Mouse (Mus musculus) kidney, postnatal 36 days (tissue): ENCODE measurements around the gene Tnfsf8.
A peak's percentile ranks its signal among the peaks of the same experiment; 100 is the strongest.

Experiments used
- DNase-seq, 2 experiments: peaks; one replicate each; pipeline ENCODE4 v3.0.0; 2021 to 2022; ENCODE audit warnings: mixed read lengths in 2 of 2

Tnfsf8 gene

GRCm38 (mm10) chr4:63860688-63861540 lies at the start of gene Tnfsf8:
Gene Tnfsf8, minus strand, starts transcription at chr4:63861347.
- peak in 1 of 2 experiments; percentile 2 for DNase-seq

GRCm38 (mm10) chr4:63908511-63908910 lies 47.4 kb upstream of the Tnfsf8 start:
- DNase-seq: no peak

- DNase-seq: no peak
Measured at GRCm38 (mm10) chr4:63907473-63907872, 46.3 kb upstream of the Tnfsf8 start.

- DNase-seq: no peak
Measured at GRCm38 (mm10) chr4:63906050-63906449, 44.9 kb upstream of the Tnfsf8 start.

- no peak for DNase-seq
Measured at GRCm38 (mm10) chr4:63899081-63899523, 38.0 kb upstream of the Tnfsf8 start.

GRCm38 (mm10) chr4:63897152-63897551 lies 36.0 kb upstream of the Tnfsf8 start:
- DNase-seq: no peak

- DNase-seq: no peak
Measured at GRCm38 (mm10) chr4:63886156-63886555, 25.0 kb upstream of the Tnfsf8 start.

GRCm38 (mm10) chr4:63876720-63877119 lies 15.6 kb upstream of the Tnfsf8 start:
- DNase-seq: no peak

GRCm38 (mm10) chr4:63875480-63875879 lies 14.3 kb upstream of the Tnfsf8 start:
- DNase-seq: no peak

GRCm38 (mm10) chr4:63870678-63871077 lies 9.5 kb upstream of the Tnfsf8 start:
- no peak for DNase-seq

GRCm38 (mm10) chr4:63868770-63869169 lies 7.6 kb upstream of the Tnfsf8 start:
- DNase-seq: no peak

- no peak for DNase-seq
Measured at GRCm38 (mm10) chr4:63862953-63863352, 1.8 kb upstream of the Tnfsf8 start.

- peak; percentile 6 to 12 for DNase-seq
Measured at GRCm38 (mm10) chr4:63862092-63862697, 1.0 kb upstream of the Tnfsf8 start.

- DNase-seq: no peak
Measured at GRCm38 (mm10) chr4:63860236-63860635, 911 bp downstream of the Tnfsf8 start.

GRCm38 (mm10) chr4:63859785-63860203 lies 1.4 kb downstream of the Tnfsf8 start:
- no peak for DNase-seq

- no peak for DNase-seq
Measured at GRCm38 (mm10) chr4:63858646-63859224, 2.4 kb downstream of the Tnfsf8 start.

- DNase-seq: no peak
Measured at GRCm38 (mm10) chr4:63856764-63857163, 4.4 kb downstream of the Tnfsf8 start.

GRCm38 (mm10) chr4:63853782-63854386 lies 7.3 kb downstream of the Tnfsf8 start:
- no peak for DNase-seq

- DNase-seq: no peak
Measured at GRCm38 (mm10) chr4:63850082-63850481, 11.1 kb downstream of the Tnfsf8 start.

GRCm38 (mm10) chr4:63846881-63847597 lies 14.1 kb downstream of the Tnfsf8 start:
- DNase-seq: no peak

GRCm38 (mm10) chr4:63845760-63846159 lies 15.4 kb downstream of the Tnfsf8 start:
- no peak for DNase-seq

GRCm38 (mm10) chr4:63843924-63844323 lies 17.2 kb downstream of the Tnfsf8 start:
- DNase-seq: peak; percentile 29 to 54

GRCm38 (mm10) chr4:63842278-63842677 lies 18.9 kb downstream of the Tnfsf8 start:
- no peak for DNase-seq
